Mouse (Mus musculus) kidney, embryonic 15.5 days (tissue): ENCODE data around the gene Dop1b. TPM values are rescaled to one million over a fixed set of nuclear protein-coding genes. Genes with fewer than 3 reads are reported as not detected.
"Not testable (repeated sequence)": the region's sequence is repeated elsewhere in the genome, so short reads cannot be mapped to it uniquely, and the experiment has no call there.

Source experiments
- ATAC-seq: fragments of 200-750 bp; cut with Nextera tagmentation; replicated peaks from 2 replicates; pipeline ENCODE4 v1.8.0; 2017; ENCODE audit warnings: moderate TSS enrichment; ENCODE audit not compliant: low FRiP score
- H3K27ac ChIP-seq: fragments of 300-500 bp; sonication (generic); 2 replicates; pipeline ENCODE4 v1.5.1; 2015; ENCODE audit warnings: mild to moderate bottlenecking, inconsistent platforms
- H3K27me3 ChIP-seq: fragments of 300-500 bp; sonication (generic); 2 replicates; pipeline ENCODE4 v1.6.1; 2015; ENCODE audit warnings: inconsistent platforms
- H3K36me3 ChIP-seq: fragments of 300-500 bp; sonication (generic); 2 replicates; pipeline ENCODE4 v1.6.1; 2015; ENCODE audit warnings: inconsistent platforms
- H3K4me1 ChIP-seq: fragments of 300-500 bp; sonication (generic); 2 replicates; pipeline ENCODE4 v1.6.1; 2015; ENCODE audit warnings: inconsistent platforms
- H3K4me2 ChIP-seq: fragments of 300-500 bp; sonication (generic); 2 replicates; pipeline ENCODE4 v1.6.1; 2015; ENCODE audit warnings: moderate library complexity, mild to moderate bottlenecking, inconsistent platforms
- H3K4me3 ChIP-seq: fragments of 300-500 bp; sonication (generic); replicated peaks from 2 replicates; pipeline ENCODE4 v1.5.1; 2015; ENCODE audit warnings: mild to moderate bottlenecking, inconsistent platforms
- H3K9ac ChIP-seq: fragments of 300-500 bp; sonication (generic); 2 replicates; pipeline ENCODE4 v1.6.1; 2015; ENCODE audit warnings: mild to moderate bottlenecking, inconsistent platforms
- H3K9me3 ChIP-seq: fragments of 300-500 bp; sonication (generic); replicated peaks from 2 replicates; pipeline ENCODE4 v1.6.1; 2016; ENCODE audit warnings: inconsistent platforms
- WGBS: fragments of 180-500 bp; shearing (Covaris S2); methylation state at CpG from one replicate; pipeline ENCODE4 v1.1.7; 2015; ENCODE audit warnings: mixed read lengths; 5-methylcytosine and 5-hydroxymethylcytosine counted together
- polyA plus RNA-seq: library from polyadenylated mRNA; unstranded; fragments of >200 nt; fragmentation: Nextera tagmentation; extraction: Ambion mirVana; gene quantifications from 2 replicates; pipeline ENCODE4 v1.2.1, GENCODE M21; 2015

Dop1b gene
- polyA plus RNA-seq, 1 experiment from 2014 or later = 20.0 TPM

GRCm38 (mm10) chr16:93826054-93826453 is 114.3 kb downstream of the Dop1b start:
- H3K4me3 ChIP-seq = no peak overlapping the region
- H3K27me3 ChIP-seq = no peaks in the 10 kb centered on the region
- H3K9ac ChIP-seq = no peak overlapping the region
- ATAC-seq = no peak
- H3K4me1 ChIP-seq = peaks cover 11% of the 10 kb centered on the region
- no peak overlapping the region for H3K4me2 ChIP-seq
- H3K36me3 ChIP-seq = no peaks in the 10 kb centered on the region
- 69% methylated on average over 11 of the region's 11 CpGs for WGBS
- no peak overlapping the region for H3K27ac ChIP-seq
- H3K9me3 ChIP-seq = peaks cover 14% of the 10 kb centered on the region; the same call in 1 of the 2 replicates

GRCm38 (mm10) chr16:93826478-93826877 is 114.8 kb downstream of the Dop1b start:
- not testable (repeated sequence) for H3K27ac ChIP-seq, H3K9ac ChIP-seq, ATAC-seq, H3K36me3 ChIP-seq, H3K27me3 ChIP-seq, H3K4me3 ChIP-seq, H3K4me2 ChIP-seq
- Histone ChIP-seq H3K4me1 (peaks cover 13% of the 10 kb centered on the region), H3K9me3 (peaks cover 14% of the 10 kb centered on the region; the same call in 1 of the 2 replicates)
- 62% methylated on average over 5 of the region's 5 CpGs for WGBS

GRCm38 (mm10) chr16:93826909-93827308 is 115.2 kb downstream of the Dop1b start:
- H3K27me3 ChIP-seq = no peaks in the 10 kb centered on the region
- H3K4me2 ChIP-seq = no peak overlapping the region
- no peak for ATAC-seq
- H3K36me3 ChIP-seq = no peaks in the 10 kb centered on the region
- H3K9ac ChIP-seq = no peak overlapping the region
- WGBS = 82% methylated on average over 6 of the region's 6 CpGs
- no peak overlapping the region for H3K4me3 ChIP-seq
- peaks cover 17% of the 10 kb centered on the region for H3K4me1 ChIP-seq
- no peak overlapping the region for H3K27ac ChIP-seq
- peaks cover 14% of the 10 kb centered on the region; the same call in 1 of the 2 replicates for H3K9me3 ChIP-seq

- H3K27ac ChIP-seq = no peak overlapping the region
- H3K9ac ChIP-seq = no peak overlapping the region
- H3K9me3 ChIP-seq = no peaks in the 10 kb centered on the region
- H3K4me2 ChIP-seq = no peak overlapping the region
- H3K27me3 ChIP-seq = no peaks in the 10 kb centered on the region
- WGBS = 86% methylated on average over 15 of the region's 15 CpGs
- ATAC-seq = no peak
- H3K4me1 ChIP-seq = peaks cover 34% of the 10 kb centered on the region
- H3K4me3 ChIP-seq = no peak overlapping the region
- no peaks in the 10 kb centered on the region for H3K36me3 ChIP-seq
Measured at GRCm38 (mm10) chr16:93829526-93829925, 117.8 kb downstream of the Dop1b start.

GRCm38 (mm10) chr16:93830071-93830470 is 118.4 kb downstream of the Dop1b start:
- Histone ChIP-seq H3K4me3 (no peak overlapping the region), H3K9me3 (no peaks in the 10 kb centered on the region), H3K36me3 (no peaks in the 10 kb centered on the region), H3K9ac (no peak overlapping the region), H3K4me2 (peak overlapping the region; percentile 17; the same call in 1 of the 2 replicates), H3K27me3 (no peaks in the 10 kb centered on the region), H3K4me1 (peaks cover 36% of the 10 kb centered on the region), H3K27ac (peak overlapping the region; percentile 84; the same call in 1 of the 2 replicates)
- ATAC-seq = no peak
- WGBS = 56% methylated on average over 9 of the region's 9 CpGs

GRCm38 (mm10) chr16:93830916-93831315 is 119.2 kb downstream of the Dop1b start:
- no peak overlapping the region for H3K4me3 ChIP-seq
- no peak overlapping the region for H3K9ac ChIP-seq
- no peaks in the 10 kb centered on the region for H3K9me3 ChIP-seq
- peak overlapping the region; percentile 84 for H3K27ac ChIP-seq
- peaks cover 39% of the 10 kb centered on the region for H3K4me1 ChIP-seq
- H3K27me3 ChIP-seq = no peaks in the 10 kb centered on the region
- 13% methylated on average over 5 of the region's 5 CpGs for WGBS
- peak; percentile 49; the same call in 1 of the 2 replicates for ATAC-seq
- peak overlapping the region; percentile 17 for H3K4me2 ChIP-seq
- H3K36me3 ChIP-seq = no peaks in the 10 kb centered on the region

GRCm38 (mm10) chr16:93831627-93832395 is 120.1 kb downstream of the Dop1b start, which contains the start of gene Morc3:
Morc3 (plus strand) TSS chr16:93832121.
- Histone ChIP-seq H3K27me3 (no peaks in the 10 kb centered on the region), H3K4me1 (peaks cover 39% of the 10 kb centered on the region), H3K9ac (peak within 1 kb of the TSS; percentile 95), H3K27ac (peak within 1 kb of the TSS; percentile 96), H3K4me2 (peak within 1 kb of the TSS; percentile 70), H3K4me3 (peak within 1 kb of the TSS; percentile 80), H3K9me3 (no peaks in the 10 kb centered on the region), H3K36me3 (no peaks in the 10 kb centered on the region)
- 12% methylated on average over 55 of the region's 55 CpGs for WGBS
- peak; percentile 95 for ATAC-seq

GRCm38 (mm10) chr16:93832451-93833276 is 121.0 kb downstream of the Dop1b start:
- peaks cover 39% of the 10 kb centered on the region for H3K4me1 ChIP-seq
- peak overlapping the region; percentile 80 for H3K4me3 ChIP-seq
- no peak; the same call in 1 of the 2 replicates for ATAC-seq
- H3K9me3 ChIP-seq = no peaks in the 10 kb centered on the region
- no peaks in the 10 kb centered on the region for H3K27me3 ChIP-seq
- 1% methylated on average over 69 of the region's 69 CpGs for WGBS
- peak overlapping the region; percentile 95 for H3K9ac ChIP-seq
- peak overlapping the region; percentile 96 for H3K27ac ChIP-seq
- H3K36me3 ChIP-seq = no peaks in the 10 kb centered on the region
- H3K4me2 ChIP-seq = peak overlapping the region; percentile 70

GRCm38 (mm10) chr16:93833551-93833950 is 121.8 kb downstream of the Dop1b start:
- WGBS = 95% methylated on average over 6 of the region's 6 CpGs
- no peaks in the 10 kb centered on the region for H3K27me3 ChIP-seq
- H3K4me3 ChIP-seq = peak overlapping the region; percentile 80
- H3K9me3 ChIP-seq = no peaks in the 10 kb centered on the region
- no peaks in the 10 kb centered on the region for H3K36me3 ChIP-seq
- H3K4me1 ChIP-seq = peaks cover 39% of the 10 kb centered on the region
- no peak overlapping the region for H3K9ac ChIP-seq
- no peak for ATAC-seq
- peak overlapping the region; percentile 70 for H3K4me2 ChIP-seq
- H3K27ac ChIP-seq = no peak overlapping the region

- WGBS = 90% methylated on average over 2 of the region's 2 CpGs
Measured at GRCm38 (mm10) chr16:93834076-93834475, 122.4 kb downstream of the Dop1b start.

GRCm38 (mm10) chr16:93839049-93839448 is 127.3 kb downstream of the Dop1b start:
- Histone ChIP-seq H3K4me1 (peaks cover 9% of the 10 kb centered on the region), H3K4me2 (no peak overlapping the region), H3K9ac (no peak overlapping the region), H3K27ac (no peak overlapping the region), H3K27me3 (no peaks in the 10 kb centered on the region), H3K9me3 (no peaks in the 10 kb centered on the region), H3K4me3 (no peak overlapping the region), H3K36me3 (peaks cover 2% of the 10 kb centered on the region)
- WGBS = 89% methylated on average over 1 of the region's 1 CpGs
- ATAC-seq = no peak

More at GRCm38 (mm10) chr16:93834076-93834475, 122.4 kb downstream of the Dop1b start:
- no peak overlapping the region for H3K27ac ChIP-seq
- no peaks in the 10 kb centered on the region for H3K36me3 ChIP-seq
- no peak overlapping the region for H3K9ac ChIP-seq
- ATAC-seq = no peak
- H3K9me3 ChIP-seq = no peaks in the 10 kb centered on the region
- no peak overlapping the region for H3K4me3 ChIP-seq
- peaks cover 39% of the 10 kb centered on the region for H3K4me1 ChIP-seq
- H3K4me2 ChIP-seq = peak overlapping the region; percentile 70; the same call in 1 of the 2 replicates
- no peaks in the 10 kb centered on the region for H3K27me3 ChIP-seq

GRCm38 (mm10) chr16:93850527-93850926 is 138.8 kb downstream of the Dop1b start:
- ATAC-seq = no peak
- H3K9ac ChIP-seq = no peak overlapping the region
- H3K4me2 ChIP-seq = no peak overlapping the region
- H3K4me3 ChIP-seq = no peak overlapping the region
- H3K4me1 ChIP-seq = no peaks in the 10 kb centered on the region
- WGBS = 95% methylated on average over 3 of the region's 3 CpGs
- H3K9me3 ChIP-seq = no peaks in the 10 kb centered on the region
- no peak overlapping the region for H3K27ac ChIP-seq
- H3K36me3 ChIP-seq = peaks cover 93% of the 10 kb centered on the region
- no peaks in the 10 kb centered on the region for H3K27me3 ChIP-seq
